Mouse (Mus musculus): Measurements from ENCODE around the gene Mrc2. TPM values are rescaled to one million over a fixed set of nuclear protein-coding genes. Genes with fewer than 3 reads are reported as not detected.

Gene Mrc2
- polyA plus RNA-seq, 1 experiment, result 3.6 TPM

DNA sequence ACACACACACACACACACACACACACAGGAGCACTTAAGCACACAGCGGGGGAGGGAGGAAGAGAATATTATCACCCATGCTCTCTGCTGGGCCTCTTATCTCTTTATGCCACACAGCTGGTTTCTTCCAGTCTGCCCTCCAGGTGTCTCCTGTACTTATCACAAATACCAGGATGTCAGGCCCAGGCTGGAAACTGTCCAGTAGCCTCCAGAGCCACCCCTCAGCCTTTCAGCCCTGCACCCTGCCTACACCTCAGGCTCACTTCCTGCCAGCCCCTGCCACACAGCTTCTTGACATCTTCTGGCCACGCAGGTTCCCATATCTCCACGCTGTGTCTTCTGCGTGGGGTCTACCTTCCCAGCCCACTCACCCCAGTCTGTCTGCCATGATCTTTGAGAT is 73.6 kb downstream of the Mrc2 start:
- TF ChIP-seq CTCF (IDR thresholded peaks at IDR 0.05; ENCODE audit: borderline replicate concordance, insufficient read depth, low read depth, low read length), result no peak
- TF ChIP-seq POLR2A (IDR thresholded peaks at IDR 0.05; ENCODE audit: borderline replicate concordance, insufficient read depth, low read length), result no peak
- no peaks in the 10 kb centered on the region for H3K27me3 ChIP-seq (ENCODE audit: control insufficient read depth, insufficient read depth, low read length)
- H3K4me3 ChIP-seq (replicated peaks; ENCODE audit: insufficient read depth, low read depth, low read length), result no peak overlapping the region
- no peak overlapping the region for H3K27ac ChIP-seq (ENCODE audit: insufficient read depth, low read length)
- DNase-seq, result no peak
- WGBS, result 87% methylated on average over 4 of the region's 4 CpGs
- peaks cover 9% of the 10 kb centered on the region for H3K4me1 ChIP-seq (ENCODE audit: control insufficient read depth, insufficient read depth, low read length)

DNA sequence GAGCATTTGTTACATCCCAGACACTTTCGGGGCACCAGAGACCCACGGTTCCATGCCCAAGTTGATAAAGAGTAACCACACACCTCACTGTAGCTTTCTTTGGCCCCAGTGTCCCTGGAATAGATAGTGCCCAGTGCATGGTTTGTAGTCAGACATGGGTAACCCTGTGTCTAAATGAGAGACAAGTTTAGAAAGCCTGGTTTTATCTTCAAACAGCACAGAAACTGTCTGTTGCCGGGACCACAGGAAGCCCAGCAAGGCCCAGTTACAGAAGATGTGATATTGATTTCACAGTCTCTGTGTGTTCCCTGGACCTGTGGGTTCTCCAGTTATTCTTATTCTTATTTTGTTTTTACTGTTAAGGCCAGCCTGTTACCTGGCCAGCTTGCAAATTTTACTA is 74.7 kb downstream of the Mrc2 start:
- WGBS, result 82% methylated on average over 3 of the region's 3 CpGs

DNA sequence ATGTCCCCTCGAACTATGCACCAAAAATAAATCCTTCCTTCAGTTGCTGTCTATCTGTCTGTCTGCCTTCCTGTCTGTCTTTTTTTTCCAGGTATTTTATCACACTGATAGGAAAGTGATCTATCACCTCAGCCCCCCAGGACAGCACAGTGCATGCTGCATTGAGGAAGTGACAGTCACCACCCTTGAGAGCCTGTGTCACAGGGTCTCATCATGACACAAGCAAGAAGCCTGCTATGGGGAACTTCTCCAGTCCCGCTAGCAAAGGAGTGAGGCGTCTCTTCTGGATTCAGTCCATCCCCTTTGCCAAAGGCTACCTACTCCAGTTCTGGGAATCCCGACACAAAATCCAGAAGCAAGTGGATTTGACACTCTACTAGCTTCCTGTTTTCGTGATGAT is 76.4 kb downstream of the Mrc2 start:
- no peak for TF ChIP-seq CTCF (IDR thresholded peaks at IDR 0.05; ENCODE audit: borderline replicate concordance, insufficient read depth, low read depth, low read length)
- no peak for TF ChIP-seq POLR2A (IDR thresholded peaks at IDR 0.05; ENCODE audit: borderline replicate concordance, insufficient read depth, low read length)
- Histone ChIP-seq H3K4me3 (replicated peaks; ENCODE audit: insufficient read depth, low read depth, low read length) (no peak overlapping the region), H3K27ac (ENCODE audit: insufficient read depth, low read length) (no peak overlapping the region), H3K4me1 (ENCODE audit: control insufficient read depth, insufficient read depth, low read length) (no peaks in the 10 kb centered on the region), H3K27me3 (ENCODE audit: control insufficient read depth, insufficient read depth, low read length) (no peaks in the 10 kb centered on the region)
- WGBS, result 93% methylated on average over 5 of the region's 5 CpGs
- DNase-seq, result no peak

More for the DNA sequence above, 74.7 kb downstream of the Mrc2 start:
- Histone ChIP-seq H3K27ac (ENCODE audit: insufficient read depth, low read length) (no peak overlapping the region), H3K27me3 (ENCODE audit: control insufficient read depth, insufficient read depth, low read length) (no peaks in the 10 kb centered on the region), H3K4me1 (ENCODE audit: control insufficient read depth, insufficient read depth, low read length) (peaks cover 5% of the 10 kb centered on the region), H3K4me3 (replicated peaks; ENCODE audit: insufficient read depth, low read depth, low read length) (no peak overlapping the region)
- no peak for DNase-seq
- TF ChIP-seq POLR2A (IDR thresholded peaks at IDR 0.05; ENCODE audit: borderline replicate concordance, insufficient read depth, low read length), result no peak
- no peak for TF ChIP-seq CTCF (IDR thresholded peaks at IDR 0.05; ENCODE audit: borderline replicate concordance, insufficient read depth, low read depth, low read length)

DNA sequence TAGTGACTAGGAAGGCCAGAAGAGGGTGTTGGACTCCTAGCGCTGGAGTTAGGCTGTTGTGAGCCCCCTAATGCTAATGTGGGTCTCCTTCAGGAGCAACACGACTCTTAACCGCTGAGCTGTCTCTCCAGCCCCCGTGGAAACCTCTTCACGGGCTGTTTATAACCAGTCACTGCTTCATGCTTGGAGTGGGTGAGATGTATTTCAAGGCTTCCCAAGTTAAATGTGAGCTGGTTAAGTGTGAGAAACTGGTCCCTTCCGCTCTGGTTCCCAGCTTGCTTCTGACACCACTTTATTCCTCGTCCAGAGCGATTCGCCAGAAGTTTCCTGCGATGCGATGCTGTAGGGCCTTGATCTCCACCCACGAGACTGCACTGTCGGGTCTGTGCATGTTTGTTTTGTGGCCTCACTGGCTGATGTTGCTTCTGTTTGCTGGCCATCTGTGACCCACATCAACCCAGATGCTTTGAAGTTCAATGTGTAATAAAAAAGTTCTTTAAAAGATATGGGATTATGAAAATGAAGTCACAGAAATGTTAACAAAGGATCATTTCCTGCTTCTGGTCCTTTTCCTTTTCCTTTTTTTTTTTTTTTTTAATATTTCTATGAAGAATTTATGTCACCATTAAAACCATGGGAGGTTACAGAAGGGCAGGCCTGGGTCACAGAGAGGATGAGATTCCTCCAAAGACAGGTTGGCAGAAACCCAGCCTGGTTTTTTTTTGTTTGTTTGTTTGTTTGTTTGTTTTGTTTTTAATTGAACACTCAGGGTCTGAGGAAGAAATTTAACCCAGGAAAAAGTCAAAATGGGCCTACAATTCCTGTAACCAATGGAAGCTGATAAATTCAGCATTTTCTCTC is 77.3 kb downstream of the Mrc2 start:
- DNase-seq, result no peak

DNA sequence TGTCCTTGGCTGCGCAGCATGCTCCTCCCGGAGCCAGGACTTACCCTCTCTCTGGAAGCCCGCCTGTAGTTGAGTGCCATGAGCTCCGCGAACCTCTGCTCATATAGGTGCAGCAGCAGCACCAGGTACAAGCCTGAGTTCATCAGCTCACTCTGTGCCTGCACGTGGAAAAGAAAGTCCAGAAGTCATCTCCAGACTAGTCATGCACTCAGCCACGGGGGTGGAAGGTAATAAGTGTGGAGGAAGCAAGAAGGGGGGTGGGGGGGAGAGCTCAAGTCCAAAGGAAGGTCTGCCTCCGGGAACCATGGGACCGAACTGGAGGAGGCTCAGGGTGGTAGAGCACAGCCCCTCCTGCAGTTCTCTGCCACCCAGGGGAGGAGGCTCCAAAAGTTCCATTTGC is 79.4 kb downstream of the Mrc2 start:
- Histone ChIP-seq H3K4me3 (replicated peaks; ENCODE audit: insufficient read depth, low read depth, low read length) (no peak overlapping the region), H3K27ac (ENCODE audit: insufficient read depth, low read length) (no peak overlapping the region), H3K27me3 (ENCODE audit: control insufficient read depth, insufficient read depth, low read length) (no peaks in the 10 kb centered on the region), H3K4me1 (ENCODE audit: control insufficient read depth, insufficient read depth, low read length) (peaks cover 13% of the 10 kb centered on the region; the same call in 1 of the 2 replicates)
- WGBS, result 76% methylated on average over 9 of the region's 9 CpGs
- TF ChIP-seq POLR2A (IDR thresholded peaks at IDR 0.05; ENCODE audit: borderline replicate concordance, insufficient read depth, low read length) (no peak), CTCF (IDR thresholded peaks at IDR 0.05; ENCODE audit: borderline replicate concordance, insufficient read depth, low read depth, low read length) (no peak)
- no peak for DNase-seq

More for the DNA sequence above, 77.3 kb downstream of the Mrc2 start:
- TF ChIP-seq POLR2A (IDR thresholded peaks at IDR 0.05; ENCODE audit: borderline replicate concordance, insufficient read depth, low read length) (no peak), CTCF (IDR thresholded peaks at IDR 0.05; ENCODE audit: borderline replicate concordance, insufficient read depth, low read depth, low read length) (no peak)
- WGBS, result 93% methylated on average over 13 of the region's 13 CpGs
- Histone ChIP-seq H3K27me3 (ENCODE audit: control insufficient read depth, insufficient read depth, low read length) (no peaks in the 10 kb centered on the region), H3K4me1 (ENCODE audit: control insufficient read depth, insufficient read depth, low read length) (peaks cover 1% of the 10 kb centered on the region; the same call in 1 of the 2 replicates), H3K4me3 (replicated peaks; ENCODE audit: insufficient read depth, low read depth, low read length) (no peak overlapping the region), H3K27ac (ENCODE audit: insufficient read depth, low read length) (no peak overlapping the region)

DNA sequence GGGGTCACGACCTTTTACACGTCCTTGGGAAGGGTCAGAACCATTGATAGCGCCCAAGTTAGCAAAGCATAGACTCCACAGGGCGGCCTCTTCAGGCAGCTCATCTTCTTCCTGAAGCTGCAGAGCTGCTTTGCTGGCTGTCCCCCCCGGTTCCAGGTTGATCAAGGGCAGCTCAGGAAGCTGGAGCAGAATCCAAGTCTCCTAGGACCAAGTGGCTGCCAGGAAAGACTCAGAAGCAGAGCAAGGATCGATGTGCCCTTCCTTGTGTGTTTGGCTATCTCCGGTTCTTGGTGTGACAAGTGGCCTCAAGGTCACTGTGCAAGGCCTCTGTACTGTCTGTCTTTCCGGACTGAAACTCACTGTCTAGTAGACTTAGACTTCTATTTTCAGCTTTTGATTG is 81.4 kb downstream of the Mrc2 start:
- Histone ChIP-seq H3K27ac (ENCODE audit: insufficient read depth, low read length) (no peak overlapping the region), H3K27me3 (ENCODE audit: control insufficient read depth, insufficient read depth, low read length) (no peaks in the 10 kb centered on the region), H3K4me1 (ENCODE audit: control insufficient read depth, insufficient read depth, low read length) (peaks cover 13% of the 10 kb centered on the region; the same call in 1 of the 2 replicates), H3K4me3 (replicated peaks; ENCODE audit: insufficient read depth, low read depth, low read length) (no peak overlapping the region)
- 87% methylated on average over 8 of the region's 8 CpGs for WGBS
- no peak for DNase-seq
- TF ChIP-seq POLR2A (IDR thresholded peaks at IDR 0.05; ENCODE audit: borderline replicate concordance, insufficient read depth, low read length), result no peak
- TF ChIP-seq CTCF (IDR thresholded peaks at IDR 0.05; ENCODE audit: borderline replicate concordance, insufficient read depth, low read depth, low read length), result no peak

DNA sequence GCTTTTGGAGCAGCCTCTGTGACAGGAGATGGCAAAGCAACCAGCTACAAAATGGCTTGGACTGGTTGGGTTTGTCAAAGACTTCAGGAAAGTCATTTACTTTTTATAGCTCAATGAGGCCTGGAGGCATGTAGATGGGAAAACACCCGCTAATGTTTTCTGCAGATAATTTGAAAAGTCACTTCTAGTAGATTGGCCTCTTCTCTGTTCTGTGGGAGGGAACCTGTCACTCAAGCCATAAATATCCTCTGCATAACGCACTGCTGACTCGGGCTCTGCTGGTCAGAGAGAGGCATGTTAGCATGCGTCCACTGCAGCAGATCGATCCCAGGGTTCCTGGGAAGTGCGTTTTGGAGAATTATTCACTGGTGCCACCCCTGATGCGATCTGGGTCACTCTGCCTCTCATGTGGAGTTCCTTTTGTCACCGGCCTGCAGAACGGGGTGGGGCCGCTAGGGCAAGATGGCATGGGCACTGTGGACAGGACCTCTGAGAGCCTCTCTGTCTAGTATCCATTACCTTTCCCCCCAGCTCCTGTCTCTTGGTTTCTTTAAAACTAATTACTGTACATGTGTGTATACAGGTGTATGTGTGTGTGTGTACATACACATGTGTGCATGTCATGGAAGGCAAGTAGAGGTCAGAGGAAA is 82.2 kb downstream of the Mrc2 start:
- no peak for TF ChIP-seq CTCF (IDR thresholded peaks at IDR 0.05; ENCODE audit: borderline replicate concordance, insufficient read depth, low read depth, low read length)
- no peak for TF ChIP-seq POLR2A (IDR thresholded peaks at IDR 0.05; ENCODE audit: borderline replicate concordance, insufficient read depth, low read length)
- Histone ChIP-seq H3K4me3 (replicated peaks; ENCODE audit: insufficient read depth, low read depth, low read length) (no peak overlapping the region), H3K27me3 (ENCODE audit: control insufficient read depth, insufficient read depth, low read length) (no peaks in the 10 kb centered on the region), H3K27ac (ENCODE audit: insufficient read depth, low read length) (no peak overlapping the region), H3K4me1 (ENCODE audit: control insufficient read depth, insufficient read depth, low read length) (peaks cover 13% of the 10 kb centered on the region; the same call in 1 of the 2 replicates)
- 88% methylated on average over 10 of the region's 10 CpGs for WGBS
- DNase-seq, result no peak

Data from cerebellum, adult 2 months (tissue).